Mouse (Mus musculus) cerebellum, adult 9-11 months (tissue): ENCODE measurements around the gene Tlr8.

Experiments
- DNase-seq: peaks from one replicate; pipeline ENCODE4 v3.0.0; 2022

Gene Tlr8

GRCm38 (mm10) chrX:167195228-167195649 lies 68.9 kb downstream of the Tlr8 start:
- DNase-seq = no peak
